ENCODE assay signal across 8 mouse cellular contexts in the genomic region with DNA sequence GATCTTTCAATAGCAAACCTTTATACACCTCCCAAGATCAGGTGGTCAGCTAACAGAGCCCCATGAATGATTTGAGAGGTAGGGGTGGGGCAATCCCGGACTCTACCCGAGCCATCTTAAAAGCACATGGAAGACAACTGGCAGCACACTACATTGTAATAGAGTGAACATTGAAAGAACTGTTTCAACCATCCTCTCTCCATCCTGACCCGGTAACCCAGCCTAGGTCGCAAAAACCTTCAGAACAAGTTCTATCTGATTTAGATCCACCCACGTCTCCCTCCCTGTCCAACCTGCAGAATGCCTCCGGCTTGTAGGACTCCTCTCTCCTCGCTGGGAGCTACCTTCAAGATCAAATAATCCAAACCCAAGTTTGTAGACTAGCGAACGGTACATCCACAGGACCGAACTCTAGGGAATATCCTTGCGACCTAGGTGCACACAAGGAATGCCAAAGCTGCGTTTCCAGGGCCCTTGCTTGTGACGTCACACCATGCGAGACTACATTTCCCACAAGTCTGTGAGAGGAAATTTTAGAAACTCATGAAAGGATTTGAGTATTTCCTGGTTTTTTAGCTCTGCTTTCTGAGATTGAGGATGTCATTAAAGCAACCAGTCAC. TPM values are rescaled to one million over a fixed set of nuclear protein-coding genes. Genes with fewer than 3 reads are reported as not detected.
DNase-seq lines count a peak whose midpoint lies in the region; ATAC-seq and TF ChIP-seq lines count a peak whose summit lies in the region.

A gene (minus strand): TSS at position 466 of the 620 bp plus-strand sequence.

- H3K4me3 ChIP-seq in hindbrain, embryonic 16.5 days (ENCODE audit: low read length), result peak within 1 kb of the TSS; percentile 51

- peak; percentile 78 for ATAC-seq in Patski
- peak; percentile 95 for ATAC-seq in hindbrain, embryonic 16.5 days

- peak within 1 kb of the TSS; percentile 53 for H3K4me2 ChIP-seq in hindbrain, embryonic 16.5 days (ENCODE audit: low read length)

- CTCF ChIA-PET in Patski (lab: Charles Lee), result interaction anchor here (0.9 to 1.7 kb wide), 5 partner anchors 16 to 50 kb away, joined by 3 read pairs; no protein-coding TSS in a partner anchor

- in situ Hi-C loops in Patski (cut with MboI; ENCODE audit: low pct_unique_long_range_greater_than_20kb), result no loop called here

- H3K9ac ChIP-seq in hindbrain, embryonic 16.5 days (ENCODE audit: low read depth, low read length), result peak within 1 kb of the TSS; percentile 57

- DNase-seq in Patski (ENCODE audit: low read depth, low spot score), result peak; percentile 47
- DNase-seq in cerebellum, postnatal 10 days, result peak; percentile 80 to 82
- DNase-seq in frontal cortex, postnatal 36 days (ENCODE audit: low spot score in 2 of 2), result peak; percentile 76 to 91
- DNase-seq in left cerebral cortex, adult 11 months (ENCODE audit: low spot score), result peak; percentile 77
- DNase-seq in lung, postnatal 36 days, result peak; percentile 91
- DNase-seq in retina, embryonic 14.5 days (ENCODE audit: low spot score), result peak; percentile 68
- peak; percentile 29 for DNase-seq in urinary bladder, adult 2 months (ENCODE audit: low spot score)

- H3K27ac ChIP-seq in hindbrain, embryonic 16.5 days (ENCODE audit: low read depth, low read length), result 0 out of 2 replicates have a peak within 1 kb of the TSS, but pooled peaks have one; percentile 46

- no peak for TF ChIP-seq CTCF in Patski (IDR thresholded peaks at IDR 0.05)

- H3K36me3 ChIP-seq in hindbrain, embryonic 16.5 days (ENCODE audit: control insufficient read depth, insufficient read depth, low read length), result no peaks in the 10 kb centered on the region

- H3K9me3 ChIP-seq in hindbrain, embryonic 16.5 days (ENCODE audit: control insufficient read depth, low read length), result no peaks in the 10 kb centered on the region

- H3K4me1 ChIP-seq in hindbrain, embryonic 16.5 days (ENCODE audit: control insufficient read depth, insufficient read depth, low read depth, low read length), result peaks cover 5% of the 10 kb centered on the region; the same call in 1 of the 2 replicates

- POLR2A ChIA-PET in Patski (lab: Charles Lee), result interaction anchor here (0.6 to 0.7 kb wide), 2 partner anchors 28 to 62 kb away, joined by 4 to 11 read pairs; no protein-coding TSS in a partner anchor

- WGBS in hindbrain, embryonic 16.5 days, result 1% methylated on average over 14 of the region's 14 CpGs

- no peaks in the 10 kb centered on the region for H3K27me3 ChIP-seq in Patski
- H3K27me3 ChIP-seq in hindbrain, embryonic 16.5 days (replicated peaks; ENCODE audit: control insufficient read depth, insufficient read depth, low read length), result no peaks in the 10 kb centered on the region

RNA-seq across cellular contexts. Expression of the gene that starts here (rescaled TPM):
- 5.7 TPM for polyA plus RNA-seq in Patski (2021)
- 8.5 and 9.0 TPM in 2 replicates for polyA plus RNA-seq in hindbrain, embryonic 16.5 days (2015; fragmentation: Nextera tagmentation; extraction: Ambion mirVana)
- 1.5 TPM in 2 replicates for polyA plus RNA-seq in urinary bladder, adult 2 months (2012; rRNA removed)

Comparison
In these comparisons a context has a peak if more than half of its experiments do, and no peak if none do; other contexts are left out.
1. Peak in every context shown above with its lines: DNase-seq, ATAC-seq, H3K4me3 ChIP-seq and H3K27ac ChIP-seq.
2. DNase-seq: peak in every context shown above with its lines; median percentile 91 in lung, postnatal 36 days; 84 in frontal cortex, postnatal 36 days; 81 in cerebellum, postnatal 10 days; 77 in left cerebral cortex, adult 11 months; 68 in retina, embryonic 14.5 days; 47 in Patski; 29 in urinary bladder, adult 2 months.